Mouse (Mus musculus): ENCODE data around the gene Abcf3.

Abcf3 gene

DNA sequence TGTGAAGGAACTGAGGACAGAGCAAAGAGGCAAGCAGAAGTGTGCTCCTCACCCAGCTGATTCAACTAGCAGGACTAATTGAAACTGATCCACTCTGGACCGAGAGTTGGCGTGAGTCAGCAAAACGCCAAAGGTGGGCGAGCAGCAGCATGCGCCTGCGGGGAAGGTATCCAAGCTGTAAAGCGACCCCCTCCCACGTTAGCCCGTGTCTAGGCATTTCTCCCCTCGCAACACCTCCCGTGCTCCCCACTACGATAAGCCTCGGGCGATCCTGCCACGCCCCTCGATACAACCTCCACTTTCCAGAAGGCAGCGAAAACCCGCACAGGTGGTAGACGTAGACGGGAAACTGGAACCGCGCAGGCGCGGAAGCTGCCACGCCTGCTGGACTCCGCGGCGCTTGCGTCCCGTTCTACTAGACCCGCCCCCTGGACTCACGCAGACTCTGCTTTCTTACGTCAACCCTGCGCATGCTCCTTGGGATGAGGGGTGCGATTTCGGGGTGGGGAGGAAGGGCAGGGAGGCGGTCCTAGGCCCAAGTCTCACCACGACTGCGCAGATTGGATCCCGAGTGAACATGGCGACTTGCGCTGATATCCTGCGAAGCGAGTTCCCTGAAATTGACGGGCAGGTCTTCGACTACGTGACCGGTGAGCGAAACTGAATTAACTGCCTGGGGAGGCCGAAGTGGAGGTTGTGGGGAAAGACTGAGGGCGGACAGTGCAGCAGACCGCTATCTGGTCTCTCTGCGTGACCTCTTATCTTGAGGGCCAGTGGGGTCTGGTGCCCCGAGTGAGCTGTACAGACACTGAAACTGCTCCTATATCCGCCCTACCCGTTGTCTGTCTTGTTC, at the start of gene Abcf3:
TSS of gene Abcf3 (plus strand) at position 482 of the 853 bp plus-strand sequence.
- DNase-seq (ENCODE audit: low read depth): peak; percentile 99

DNA sequence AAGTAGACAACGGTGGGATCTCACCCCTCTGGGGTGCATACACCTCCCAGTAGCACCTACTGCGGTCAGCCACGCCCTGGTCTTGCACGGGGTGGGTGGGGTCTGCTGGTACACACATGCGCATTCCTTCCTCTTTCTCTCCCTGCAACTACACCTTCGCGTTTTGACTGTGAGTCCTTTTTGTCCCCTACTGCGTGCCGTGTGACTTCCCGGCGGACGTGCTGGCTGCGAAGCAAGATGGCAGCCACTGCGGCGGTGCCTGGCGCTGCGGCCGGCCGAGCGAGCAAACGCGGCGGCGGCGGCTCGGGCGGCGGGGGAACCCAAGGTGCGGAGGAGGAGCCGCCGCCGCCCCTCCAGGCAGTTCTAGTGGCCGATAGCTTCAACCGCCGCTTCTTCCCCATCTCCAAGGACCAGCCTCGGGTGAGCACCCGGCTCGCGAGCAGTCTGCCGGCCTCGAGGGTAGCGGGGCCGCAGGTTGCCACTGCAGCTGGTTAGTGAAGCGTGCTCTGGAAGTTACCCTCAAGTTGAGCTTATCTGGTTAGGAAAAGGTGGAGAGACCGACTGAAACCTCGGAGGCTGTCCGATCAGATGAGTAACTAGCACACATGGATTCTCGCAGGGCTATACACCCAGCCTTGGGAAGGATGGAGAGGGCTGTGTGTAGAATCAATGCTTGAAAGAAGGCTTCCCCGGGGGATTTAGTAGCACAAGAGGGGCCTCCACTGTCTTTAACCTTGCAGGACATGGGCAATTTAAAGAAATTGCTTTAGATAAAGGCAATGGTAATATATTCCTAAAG, 49.5 kb upstream of the Abcf3 start, which contains the start of gene Eif2b5:
TSS of gene Eif2b5 (plus strand) at position 141 of the 799 bp plus-strand sequence.
- DNase-seq (ENCODE audit: low read depth): peak; percentile 83

DNA sequence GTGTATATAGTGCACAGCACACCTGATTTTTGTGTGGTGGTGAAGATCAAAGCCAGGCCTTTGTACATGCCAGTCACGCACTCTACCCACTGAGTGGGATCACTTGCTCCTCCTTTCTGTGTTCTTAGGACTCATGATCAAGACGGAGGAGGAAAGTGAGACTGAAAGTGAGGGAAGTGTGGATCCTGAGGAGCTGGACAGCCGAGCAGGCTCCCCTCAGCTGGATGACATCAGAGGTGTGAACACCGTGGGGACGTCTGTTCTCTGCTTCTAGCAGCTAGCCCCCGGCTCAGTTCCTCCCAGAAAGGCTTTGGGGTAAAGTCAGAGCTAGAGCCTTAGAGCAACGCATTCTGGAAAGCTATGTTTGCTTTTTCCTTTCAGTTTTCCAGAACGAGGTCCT, 42.4 kb upstream of the Abcf3 start:
- no peak for DNase-seq (ENCODE audit: low read depth)

GRCm38 (mm10) chr16:20509349-20509748, 39.0 kb upstream of the Abcf3 start:
- DNase-seq (ENCODE audit: low read depth): no peak

- DNase-seq (ENCODE audit: low read depth): no peak
Observed at GRCm38 (mm10) chr16:20511277-20511847, 37.0 kb upstream of the Abcf3 start.

DNA sequence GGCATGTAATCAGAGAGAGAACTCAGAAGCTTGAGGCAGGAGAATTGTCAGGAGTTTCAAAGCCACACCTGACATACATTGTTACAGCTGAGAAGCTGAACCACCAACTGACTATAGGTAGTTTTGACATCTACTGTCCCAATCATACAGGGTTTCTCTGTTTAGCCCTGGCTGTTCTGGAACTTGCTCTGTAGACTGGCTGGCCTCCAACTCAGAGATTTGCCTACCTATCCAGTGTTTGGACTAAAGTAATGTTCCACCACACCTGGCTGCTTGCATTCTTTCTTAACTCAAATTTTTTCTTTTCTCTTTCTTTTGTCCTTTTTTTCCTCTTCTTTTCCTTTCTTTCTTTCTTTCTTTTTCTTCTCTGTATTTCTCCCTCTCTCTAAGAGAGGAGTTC, 32.3 kb upstream of the Abcf3 start:
- DNase-seq (ENCODE audit: low read depth): no peak

DNA sequence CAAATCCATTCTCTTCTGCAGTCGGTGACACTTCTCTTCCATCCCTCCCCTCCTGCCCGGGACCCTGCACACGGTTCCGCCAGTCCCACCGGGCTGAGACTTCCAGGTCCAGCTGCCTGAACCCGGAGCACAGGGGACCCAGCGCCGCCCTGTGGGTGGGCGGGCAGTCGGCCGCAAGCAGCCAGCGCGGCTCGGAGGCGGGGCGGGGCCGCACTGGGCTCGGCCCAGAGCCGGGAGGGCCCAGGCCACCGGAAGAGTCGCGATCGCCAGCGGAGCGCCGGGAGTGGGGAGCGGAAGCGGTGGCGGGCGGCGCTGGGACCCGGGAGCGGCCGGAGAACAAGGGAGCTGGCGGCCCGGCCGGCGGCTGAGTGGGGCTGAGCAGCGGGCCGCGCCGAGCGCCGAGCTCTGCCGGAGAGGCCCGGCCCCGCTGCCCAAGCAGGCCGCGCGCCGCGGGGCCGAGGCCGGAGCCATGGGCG, 31.6 kb upstream of the Abcf3 start, which contains the start of gene Dvl3:
TSS of gene Dvl3 (plus strand) at position 257 of the 476 bp plus-strand sequence.
- peak; percentile 69 for DNase-seq (ENCODE audit: low read depth)

GRCm38 (mm10) chr16:20517216-20517615, 31.2 kb upstream of the Abcf3 start:
- no peak for DNase-seq (ENCODE audit: low read depth)

DNA sequence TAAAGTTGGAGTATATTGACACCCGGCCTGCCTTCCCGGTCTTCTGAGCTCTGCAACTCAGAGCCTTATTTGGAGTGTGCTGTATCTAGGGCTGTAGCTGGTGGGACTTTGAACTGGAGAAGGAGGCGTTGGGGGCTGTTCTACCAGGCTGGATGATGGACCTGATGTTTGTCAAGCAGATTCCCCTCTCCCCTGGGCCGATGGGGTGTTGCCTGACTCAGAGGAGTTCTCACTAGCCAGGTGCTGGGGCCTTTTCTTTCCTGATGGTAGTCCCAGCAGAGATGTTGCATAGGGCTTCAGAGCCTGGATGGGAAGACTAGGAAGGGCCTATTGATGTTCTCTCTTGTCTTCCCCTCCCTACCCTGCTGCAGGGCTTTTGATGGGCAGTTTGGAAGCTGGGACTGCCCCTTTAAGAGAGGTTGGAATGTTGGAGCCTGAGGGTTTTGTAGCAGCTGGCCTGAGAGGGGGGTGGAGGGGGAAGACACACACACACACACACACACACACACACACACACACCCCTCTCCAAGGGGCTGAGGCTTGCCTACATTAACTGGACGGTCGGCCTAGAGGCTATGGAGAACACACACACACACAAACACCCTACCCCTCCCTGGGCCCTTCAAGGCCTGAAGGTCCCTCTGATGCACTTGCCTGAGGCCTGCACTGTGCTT, 30.5 kb upstream of the Abcf3 start:
- no peak for DNase-seq (ENCODE audit: low read depth)

- no peak for DNase-seq (ENCODE audit: low read depth)
Observed at GRCm38 (mm10) chr16:20523886-20524285, 24.5 kb upstream of the Abcf3 start.

GRCm38 (mm10) chr16:20528779-20529178, 19.6 kb upstream of the Abcf3 start:
- DNase-seq (ENCODE audit: low read depth): no peak

DNA sequence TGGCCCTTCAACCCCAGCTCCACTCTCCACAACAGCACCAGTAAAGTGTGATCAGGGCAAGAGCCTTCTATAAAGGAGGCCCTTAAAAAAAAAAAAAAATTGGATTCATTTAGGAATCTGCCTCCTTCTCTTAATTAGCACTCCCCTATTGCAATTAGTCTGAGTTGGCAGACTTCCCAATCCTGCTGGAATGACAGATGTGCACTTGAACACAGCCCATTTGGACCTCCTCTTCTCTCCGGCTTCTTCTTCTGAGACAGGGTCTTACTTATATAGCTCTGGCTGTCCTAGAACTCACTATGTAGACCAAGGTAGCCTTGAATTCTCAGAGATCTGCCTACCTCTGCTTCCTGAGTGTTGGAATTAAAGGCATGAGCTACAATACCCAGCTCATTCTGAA, 19.0 kb upstream of the Abcf3 start:
- DNase-seq (ENCODE audit: low read depth): no peak

DNA sequence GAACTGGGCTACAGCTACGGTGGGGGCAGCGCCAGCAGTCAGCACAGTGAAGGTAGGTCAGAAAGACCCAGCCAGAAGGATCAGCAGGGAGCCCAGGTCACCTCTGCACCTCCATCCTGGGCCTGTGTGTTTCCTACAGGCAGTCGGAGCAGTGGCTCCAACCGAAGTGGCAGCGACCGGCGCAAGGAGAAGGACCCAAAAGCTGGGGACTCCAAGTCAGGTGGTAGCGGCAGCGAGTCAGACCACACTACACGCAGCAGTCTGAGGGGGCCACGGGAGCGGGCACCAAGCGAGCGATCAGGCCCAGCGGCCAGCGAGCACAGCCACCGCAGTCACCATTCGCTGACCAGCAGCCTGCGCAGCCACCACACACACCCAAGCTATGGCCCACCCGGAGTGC, 17.4 kb upstream of the Abcf3 start:
- DNase-seq (ENCODE audit: low read depth): no peak

DNA sequence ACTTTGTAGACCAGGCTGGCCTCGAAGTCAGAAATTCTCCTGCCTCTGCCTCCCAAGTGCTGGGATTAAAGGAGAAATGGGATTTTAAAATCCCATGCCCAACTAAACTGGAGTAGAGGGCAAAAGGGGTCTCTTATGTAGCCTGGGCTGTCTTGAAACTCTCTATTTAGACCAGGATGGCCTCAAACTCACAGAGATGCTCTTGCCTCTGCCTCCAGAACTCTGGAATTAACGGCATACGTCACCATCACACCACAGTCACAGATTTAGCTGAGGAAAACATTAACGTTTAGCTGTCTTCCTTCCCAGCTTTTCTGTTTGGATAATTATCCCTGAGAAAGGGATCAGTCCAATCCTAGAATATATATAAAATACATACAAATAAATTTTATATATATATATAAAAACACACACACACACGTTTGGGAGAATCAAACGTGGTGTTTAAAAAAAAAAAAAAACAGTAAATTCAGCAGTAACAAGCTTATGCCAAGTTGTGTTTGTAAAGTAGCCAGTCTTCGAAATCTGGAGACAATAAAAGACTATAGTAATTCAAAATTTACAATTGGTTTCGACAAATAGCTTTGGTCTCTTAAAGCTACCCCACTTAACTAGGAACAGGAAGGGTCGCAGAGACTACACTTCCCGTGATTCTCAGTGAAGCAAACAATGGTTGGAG, 13.6 kb upstream of the Abcf3 start:
- DNase-seq (ENCODE audit: low read depth): no peak

DNA sequence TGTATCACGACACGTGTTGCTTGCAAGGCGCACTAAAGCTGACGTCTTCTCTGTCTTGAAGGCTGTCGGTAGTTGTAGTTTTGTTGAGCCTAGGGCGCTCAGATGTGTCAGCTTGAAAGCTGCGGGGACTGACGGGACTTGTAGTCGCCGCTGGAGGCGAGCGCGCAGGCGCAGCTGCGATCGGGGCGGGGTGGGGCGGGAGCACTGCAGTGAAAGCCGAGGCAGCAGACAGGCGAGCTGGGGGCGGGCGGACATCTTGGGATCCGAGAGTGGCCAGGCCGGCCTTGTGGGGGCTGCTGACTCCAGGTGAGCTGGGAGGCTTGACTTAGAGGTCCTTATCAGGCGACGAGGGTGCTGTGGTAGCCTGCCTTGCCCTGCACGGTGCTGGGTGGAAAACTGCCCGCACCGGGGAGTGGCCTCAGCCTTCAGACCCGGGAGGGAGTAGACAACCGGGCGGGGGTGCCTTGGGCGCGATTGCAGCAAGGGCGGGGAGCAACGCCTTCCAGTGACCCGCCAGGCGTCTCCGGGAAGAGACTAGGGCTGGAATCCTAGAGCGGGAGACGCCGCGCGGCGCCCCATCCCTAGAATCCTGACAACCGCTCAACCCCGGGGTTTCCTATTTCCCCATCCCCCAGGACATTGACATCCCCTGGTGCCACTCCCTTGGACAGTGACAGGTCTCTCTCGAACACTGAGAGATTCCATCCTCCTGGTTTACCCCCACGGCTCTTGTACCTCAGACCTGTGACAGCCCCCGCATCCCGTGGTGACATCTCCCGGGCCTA, 12.9 kb upstream of the Abcf3 start, which contains the start of gene Ap2m1:
TSS of gene Ap2m1 (plus strand) at position 183 of the 785 bp plus-strand sequence.
- peak; percentile 93 for DNase-seq (ENCODE audit: low read depth)

- no peak for DNase-seq (ENCODE audit: low read depth)
Observed at GRCm38 (mm10) chr16:20536081-20536665, 12.2 kb upstream of the Abcf3 start.

GRCm38 (mm10) chr16:20537071-20537471, 11.3 kb upstream of the Abcf3 start:
- DNase-seq (ENCODE audit: low read depth): no peak

- DNase-seq (ENCODE audit: low read depth): no peak
Observed at GRCm38 (mm10) chr16:20537601-20538320, 10.6 kb upstream of the Abcf3 start.

- DNase-seq (ENCODE audit: low read depth): no peak
Observed at GRCm38 (mm10) chr16:20539649-20540048, 8.7 kb upstream of the Abcf3 start.

Measured in c-Kit-positive CD71-negative TER-119-negative erythroid progenitor cells, embryonic 14.5 days (primary cell).